Mouse (Mus musculus) cerebellum, adult (tissue): ENCODE measurements around the gene Grb7.

Source experiments
- ATAC-seq: cut with Nextera tagmentation; 2 replicates; pipeline ENCODE4 v1.9.2; 2017; ENCODE audit warnings: mild to moderate bottlenecking, moderate library complexity, mixed read lengths; ENCODE audit not compliant: insufficient number of reproducible peaks, low FRiP score, low TSS enrichment

The Grb7 gene

GRCm38 (mm10) chr11:98443688-98444087 is 2.5 kb upstream of the Grb7 start:
- ATAC-seq, result no peak

GRCm38 (mm10) chr11:98445238-98445637 is 956 bp upstream of the Grb7 start:
- ATAC-seq, result no peak

GRCm38 (mm10) chr11:98445679-98446078 is 515 bp upstream of the Grb7 start:
- ATAC-seq, result no peak

- peak; percentile 77; the same call in 1 of the 2 replicates for ATAC-seq
Measured at GRCm38 (mm10) chr11:98446562-98447474, 624 bp downstream of the Grb7 start.

- no peak for ATAC-seq
Measured at GRCm38 (mm10) chr11:98447475-98447834, 1.3 kb downstream of the Grb7 start.

GRCm38 (mm10) chr11:98448191-98448790 is 2.1 kb downstream of the Grb7 start:
- no peak for ATAC-seq

GRCm38 (mm10) chr11:98449419-98449818 is 3.2 kb downstream of the Grb7 start:
- no peak for ATAC-seq

GRCm38 (mm10) chr11:98449921-98450771 is 4.0 kb downstream of the Grb7 start:
- no peak for ATAC-seq

- ATAC-seq, result no peak
Measured at GRCm38 (mm10) chr11:98455484-98455883, 9.3 kb downstream of the Grb7 start.

- ATAC-seq, result no peak
Measured at GRCm38 (mm10) chr11:98456545-98456944, 10.4 kb downstream of the Grb7 start.

GRCm38 (mm10) chr11:98456945-98457344 is 10.8 kb downstream of the Grb7 start:
- ATAC-seq, result no peak

- peak; percentile 68; the same call in 1 of the 2 replicates for ATAC-seq
Measured at GRCm38 (mm10) chr11:98457367-98458120, 11.3 kb downstream of the Grb7 start.

GRCm38 (mm10) chr11:98458121-98458990 is 12.2 kb downstream of the Grb7 start:
- no peak for ATAC-seq

GRCm38 (mm10) chr11:98459071-98459741 is 13.0 kb downstream of the Grb7 start:
- no peak for ATAC-seq

- ATAC-seq, result no peak
Measured at GRCm38 (mm10) chr11:98459860-98460259, 13.7 kb downstream of the Grb7 start.

GRCm38 (mm10) chr11:98461109-98461720 is 15.0 kb downstream of the Grb7 start:
- no peak for ATAC-seq

GRCm38 (mm10) chr11:98462255-98462654 is 16.1 kb downstream of the Grb7 start:
- ATAC-seq, result no peak

- ATAC-seq, result no peak
Measured at GRCm38 (mm10) chr11:98463911-98464310, 17.7 kb downstream of the Grb7 start.
